In genomic region chr10:106928576-106929332, GRCm38 (mm10) we compare ENCODE assay signal across 24 mouse cellular contexts.
A peak's percentile ranks its signal among the peaks of the same experiment; 100 is the strongest.
DNase-seq lines count a peak whose midpoint lies in the region; ATAC-seq and TF ChIP-seq lines count a peak whose summit lies in the region.
"Had no signal": no experiment of that assay in that cellular context is flagged by ENCODE, and none has a peak within 500 bp of the region (broad histone marks: within the 10 kb centered on the region; RNA-seq: fewer than 3 reads in every experiment).

No protein-coding gene starts in this region.

- no peaks in the 10 kb centered on the region for H3K27me3 ChIP-seq in midbrain, embryonic 12.5 days
- no peaks in the 10 kb centered on the region for H3K27me3 ChIP-seq in midbrain, embryonic 10.5 days (ENCODE audit: low read depth, poor library complexity, severe bottlenecking)
- H3K27me3 ChIP-seq in stomach, postnatal 0 days (ENCODE audit: control insufficient read depth, insufficient read depth, low read length), result no peaks in the 10 kb centered on the region
- H3K27me3 ChIP-seq: embryonic facial prominence, embryonic 13.5 days; heart, embryonic 13.5 days; neural tube, embryonic 15.5 days; stomach, embryonic 15.5 days had no signal

- no peak overlapping the region for H3K4me2 ChIP-seq in midbrain, embryonic 12.5 days (replicated peaks)
- no peak overlapping the region for H3K4me2 ChIP-seq in stomach, postnatal 0 days (replicated peaks; ENCODE audit: low read depth)
- H3K4me2 ChIP-seq: embryonic facial prominence, embryonic 13.5 days; heart, embryonic 13.5 days; liver, embryonic 11.5 days; neural tube, embryonic 15.5 days; stomach, embryonic 15.5 days had no signal

- 0 out of 2 replicates have a peak, but pooled peaks cover 3% of the 10 kb centered on the region for H3K36me3 ChIP-seq in midbrain, embryonic 12.5 days
- H3K36me3 ChIP-seq in midbrain, embryonic 10.5 days, result no peaks in the 10 kb centered on the region
- no peaks in the 10 kb centered on the region for H3K36me3 ChIP-seq in stomach, postnatal 0 days (ENCODE audit: control insufficient read depth, insufficient read depth, low read length)
- H3K36me3 ChIP-seq: embryonic facial prominence, embryonic 13.5 days; G1E; heart, embryonic 13.5 days; limb, embryonic 10.5 days; neural tube, embryonic 15.5 days; stomach, embryonic 15.5 days had no signal

- no peaks in the 10 kb centered on the region for H3K9me3 ChIP-seq in midbrain, embryonic 12.5 days
- H3K9me3 ChIP-seq in midbrain, embryonic 10.5 days (replicated peaks), result no peaks in the 10 kb centered on the region
- H3K9me3 ChIP-seq in stomach, postnatal 0 days (ENCODE audit: control insufficient read depth, low read length), result no peaks in the 10 kb centered on the region
- H3K9me3 ChIP-seq: embryonic facial prominence, embryonic 13.5 days; heart, embryonic 13.5 days; limb, embryonic 10.5 days; neural tube, embryonic 15.5 days; stomach, embryonic 15.5 days had no signal

- no peak for TF ChIP-seq EP300 in stomach, postnatal 0 days (optimal IDR thresholded peaks at IDR 0.05)

- no peak for TF ChIP-seq CTCF in stomach, postnatal 0 days (IDR thresholded peaks at IDR 0.05; ENCODE audit: low read depth)

- peak; percentile 82 for ATAC-seq in midbrain, embryonic 12.5 days (ENCODE audit: low FRiP score, low read depth)
- ATAC-seq in stomach, postnatal 0 days (ENCODE audit: low FRiP score, low TSS enrichment), result no peak
- ATAC-seq: CD4-positive, CD25-positive, alpha-beta regulatory T cell, adult 4 months; intestine, postnatal 0 days had no signal

- H3K9ac ChIP-seq in midbrain, embryonic 12.5 days (replicated peaks), result no peak overlapping the region
- no peak overlapping the region for H3K9ac ChIP-seq in stomach, postnatal 0 days (ENCODE audit: low read length)
- H3K9ac ChIP-seq: embryonic facial prominence, embryonic 13.5 days; heart, embryonic 13.5 days; neural tube, embryonic 15.5 days; stomach, embryonic 15.5 days had no signal

- WGBS in midbrain, embryonic 12.5 days, result 49% methylated on average over 9 of the region's 9 CpGs
- WGBS in midbrain, embryonic 10.5 days, result 63% methylated on average over 9 of the region's 9 CpGs
- 81% methylated on average over 9 of the region's 9 CpGs for WGBS in stomach, postnatal 0 days

- no peak overlapping the region for H3K27ac ChIP-seq in midbrain, embryonic 12.5 days (replicated peaks)
- H3K27ac ChIP-seq in midbrain, embryonic 10.5 days (replicated peaks), result no peak overlapping the region
- no peak overlapping the region for H3K27ac ChIP-seq in stomach, postnatal 0 days (replicated peaks)
- H3K27ac ChIP-seq: embryonic facial prominence, embryonic 13.5 days; gastrocnemius, adult 2 months; heart, embryonic 13.5 days; limb, embryonic 10.5 days; neural tube, embryonic 15.5 days; stomach, embryonic 15.5 days had no signal

- peaks cover 6% of the 10 kb centered on the region for H3K4me1 ChIP-seq in midbrain, embryonic 12.5 days
- peaks cover 13% of the 10 kb centered on the region for H3K4me1 ChIP-seq in midbrain, embryonic 10.5 days
- H3K4me1 ChIP-seq in stomach, postnatal 0 days (replicated peaks; ENCODE audit: control insufficient read depth, insufficient read depth), result no peaks in the 10 kb centered on the region
- H3K4me1 ChIP-seq: heart, embryonic 13.5 days; limb, embryonic 10.5 days; stomach, embryonic 15.5 days had no signal

- DNase-seq in embryo, embryonic 10.5 days (ENCODE audit: low spot score), result peak; percentile 18
- no peak for DNase-seq in embryo, embryonic 10 days (ENCODE audit: low spot score)
- no peak for DNase-seq in midbrain, embryonic 10.5 days (ENCODE audit: low spot score)
- peak; percentile 1 for DNase-seq in mesoderm, embryonic 11.5 days (ENCODE audit: low read depth, low spot score)
- DNase-seq in stomach, postnatal 0 days (ENCODE audit: low spot score), result no peak
- DNase-seq in heart, postnatal 25 days (ENCODE audit: low spot score), result no peak
- DNase-seq in yolk sac, embryonic 10.5 days (ENCODE audit: low spot score), result no peak
- DNase-seq: cerebellum, postnatal 10 days; gastrocnemius, adult 2 months; heart, adult 11 months; heart, postnatal 4 days; lung, adult 2 months; lung, postnatal 4 days; right cerebral cortex, adult 18-20 months had no signal

- no peak overlapping the region for H3K4me3 ChIP-seq in midbrain, embryonic 12.5 days
- H3K4me3 ChIP-seq in midbrain, embryonic 10.5 days, result no peak overlapping the region
- H3K4me3 ChIP-seq in stomach, postnatal 0 days (ENCODE audit: low read depth, low read length), result no peak overlapping the region
- H3K4me3 ChIP-seq: embryonic facial prominence, embryonic 13.5 days; gastrocnemius, adult 2 months; heart, embryonic 13.5 days; limb, embryonic 10.5 days; neural tube, embryonic 15.5 days; stomach, embryonic 15.5 days had no signal

- intact Hi-C loops in heart, postnatal 25 days (cut with DNase I), result no loop called here

Comparison
In these comparisons a context has a peak if more than half of its experiments do, and no peak if none do; other contexts are left out.
1. DNase-seq: peak in embryo, embryonic 10.5 days (single experiment) and mesoderm, embryonic 11.5 days (single experiment); none in embryo, embryonic 10 days (single experiment), midbrain, embryonic 10.5 days (single experiment), stomach, postnatal 0 days (single experiment), heart, postnatal 25 days (single experiment) and yolk sac, embryonic 10.5 days (single experiment).